Mouse (Mus musculus) CD8-positive naive resting alpha-beta T cell, adult 57 days (primary cell): ENCODE results near the gene Gimd1. TPM values are rescaled to one million over a fixed set of nuclear protein-coding genes. Genes with fewer than 3 reads are reported as not detected.

Experiments
- total RNA-seq: library from RNA; stranded (reverse); gene quantifications from one replicate; pipeline ENCODE4 v1.2.4, GENCODE M21; 2023

Gimd1 gene
- total RNA-seq = not detected

GRCm38 (mm10) chr3:132629601-132630239, at the start of gene Gimd1:
TSS of gene Gimd1 (plus strand) at chr3:132629820.

GRCm38 (mm10) chr3:132683447-132684230, 54.0 kb downstream of the Gimd1 start, which contains the start of gene Tbck:
TSS of gene Tbck (plus strand) at chr3:132684144.

GRCm38 (mm10) chr3:132684231-132684928, 54.8 kb downstream of the Gimd1 start, which contains the start of gene Aimp1:
TSS of gene Aimp1 (minus strand) at chr3:132684370.

Other genes with a start within 250 kb of the Gimd1 start
- gene Tbck, start 54.3 kb downstream of the Gimd1 start, total RNA-seq = 31.3 TPM
- 47.7 TPM for gene Aimp1, start 54.5 kb downstream of the Gimd1 start, total RNA-seq